Mouse (Mus musculus) small intestine, adult 2 months (tissue): ENCODE measurements around the gene Egfem1.

ENCODE experiments used
- CTCF ChIP-seq: fragments of 200-500 bp; IDR thresholded peaks from 2 replicates; pipeline ENCODE4 v1.5.1; 2012; ENCODE audit warnings: low read depth, mild to moderate bottlenecking, control low read depth, inconsistent platforms, low read length, moderate library complexity, mixed read lengths; ENCODE audit not compliant: insufficient replicate concordance, insufficient read length; ENCODE audit errors: extremely low read depth
- POLR2A ChIP-seq: fragments of 200-500 bp; IDR thresholded peaks from 2 replicates; pipeline ENCODE4 v1.6.1; 2012; ENCODE audit warnings: low read depth, mild to moderate bottlenecking, control low read depth, inconsistent platforms, low read length, moderate library complexity

GRCm38 (mm10) chr3:29117379-29117778 is 35.6 kb downstream of the Egfem1 start:
- TF ChIP-seq CTCF = no peak
- no peak for TF ChIP-seq POLR2A
